Mouse (Mus musculus): ENCODE results near the gene Fam208a.

Fam208a gene

GRCm38 (mm10) chr14:27420816-27421215 lies 7.8 kb upstream of the Fam208a start:
- no peak for DNase-seq (ENCODE audit: low spot score)

GRCm38 (mm10) chr14:27422301-27422700 lies 6.3 kb upstream of the Fam208a start:
- no peak for DNase-seq (ENCODE audit: low spot score)

GRCm38 (mm10) chr14:27428973-27429711 lies 508 bp downstream of the Fam208a start:
- DNase-seq (ENCODE audit: low spot score): peak; percentile 89

GRCm38 (mm10) chr14:27430280-27430679 lies 1.6 kb downstream of the Fam208a start:
- no peak for DNase-seq (ENCODE audit: low spot score)

GRCm38 (mm10) chr14:27432064-27432463 lies 3.4 kb downstream of the Fam208a start:
- no peak for DNase-seq (ENCODE audit: low spot score)

GRCm38 (mm10) chr14:27436116-27436515 lies 7.5 kb downstream of the Fam208a start:
- no peak for DNase-seq (ENCODE audit: low spot score)

GRCm38 (mm10) chr14:27436826-27437225 lies 8.2 kb downstream of the Fam208a start:
- DNase-seq (ENCODE audit: low spot score): no peak

- DNase-seq (ENCODE audit: low spot score): no peak
Measured at GRCm38 (mm10) chr14:27440921-27441320, 12.3 kb downstream of the Fam208a start.

GRCm38 (mm10) chr14:27444851-27445281 lies 16.2 kb downstream of the Fam208a start:
- DNase-seq (ENCODE audit: low spot score): no peak

- no peak for DNase-seq (ENCODE audit: low spot score)
Measured at GRCm38 (mm10) chr14:27446963-27447362, 18.3 kb downstream of the Fam208a start.

GRCm38 (mm10) chr14:27491399-27491798 lies 62.8 kb downstream of the Fam208a start:
- DNase-seq (ENCODE audit: low spot score): no peak

- no peak for DNase-seq (ENCODE audit: low spot score)
Measured at GRCm38 (mm10) chr14:27493516-27493915, 64.9 kb downstream of the Fam208a start.

- no peak for DNase-seq (ENCODE audit: low spot score)
Measured at GRCm38 (mm10) chr14:27501096-27501495, 72.5 kb downstream of the Fam208a start.

GRCm38 (mm10) chr14:27507894-27508643 lies 79.4 kb downstream of the Fam208a start, which contains the start of gene Ccdc66:
TSS of gene Ccdc66 (minus strand) at chr14:27508460.
- DNase-seq (ENCODE audit: low spot score): peak; percentile 97

- no peak for DNase-seq (ENCODE audit: low spot score)
Measured at GRCm38 (mm10) chr14:27508644-27509301, 80.1 kb downstream of the Fam208a start.

- DNase-seq (ENCODE audit: low spot score): no peak
Measured at GRCm38 (mm10) chr14:27524541-27524940, 95.9 kb downstream of the Fam208a start.
